Mouse (Mus musculus) layer of hippocampus, adult 2 months (tissue): ENCODE data around the gene Mfsd14a. TPM values are rescaled to one million over a fixed set of nuclear protein-coding genes. Genes with fewer than 3 reads are reported as not detected.

Experiments used
- DNase-seq, 2 experiments: peaks; one replicate each; pipeline ENCODE4 v3.0.0; 2022; ENCODE audit warnings: low spot score in 2 of 2
- H3K27ac ChIP-seq: fragments of 200-600 bp; 2 replicates; pipeline ENCODE4 v1.8.1; 2022
- H3K4me3 ChIP-seq: fragments of 200-600 bp; 2 replicates; pipeline ENCODE4 v1.8.1; 2022; ENCODE audit warnings: mild to moderate bottlenecking
- CTCF ChIP-seq: fragments of 200-600 bp; conservative IDR thresholded peaks from 2 replicates; pipeline ENCODE4 v1.8.1; 2022; ENCODE audit warnings: antibody characterized with exemption, mild to moderate bottlenecking, moderate library complexity
- total RNA-seq, 2 experiments: library from RNA; stranded (reverse); gene quantifications; 2 replicates each; pipeline ENCODE4 v1.2.3; 2021

Gene Mfsd14a
- total RNA-seq, 2 experiments from 2014 or later: 54.4 to 57.7 TPM

DNA sequence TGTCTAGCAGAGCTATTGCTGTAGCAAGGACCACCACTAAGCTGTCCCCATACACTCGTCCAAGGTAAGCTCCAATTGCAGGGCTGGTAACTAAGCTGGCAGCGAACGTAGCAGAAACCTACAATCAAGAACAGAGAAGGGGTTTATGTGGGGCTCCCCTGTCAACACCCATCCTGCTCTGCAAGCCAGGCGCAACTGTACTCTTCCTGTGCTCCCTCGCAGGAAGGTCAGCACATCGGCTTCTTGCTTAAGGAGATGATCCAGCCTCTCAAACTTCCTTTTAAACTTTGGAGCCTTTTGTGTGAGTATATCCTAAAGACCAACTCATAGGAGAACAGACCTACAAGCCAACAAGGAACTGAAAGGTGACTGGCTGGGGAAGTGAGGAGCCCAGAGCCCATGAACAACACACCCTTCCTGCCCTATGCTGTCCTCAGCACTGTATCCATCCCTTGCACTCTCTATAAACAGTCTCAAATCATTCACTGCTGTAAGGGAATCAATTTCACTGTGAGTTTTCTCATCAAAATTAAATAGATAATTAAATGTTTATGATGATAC, 20.6 kb downstream of the Mfsd14a start:
- DNase-seq: no peak
- TF ChIP-seq CTCF: no peak
- H3K27ac ChIP-seq: no peak overlapping the region

GRCm38 (mm10) chr3:116640024-116640423, 22.5 kb downstream of the Mfsd14a start:
- DNase-seq: no peak
- no peak overlapping the region for H3K4me3 ChIP-seq
- no peak for TF ChIP-seq CTCF
- no peak overlapping the region for H3K27ac ChIP-seq

More for the DNA sequence above, 20.6 kb downstream of the Mfsd14a start:
- no peak overlapping the region for H3K4me3 ChIP-seq

DNA sequence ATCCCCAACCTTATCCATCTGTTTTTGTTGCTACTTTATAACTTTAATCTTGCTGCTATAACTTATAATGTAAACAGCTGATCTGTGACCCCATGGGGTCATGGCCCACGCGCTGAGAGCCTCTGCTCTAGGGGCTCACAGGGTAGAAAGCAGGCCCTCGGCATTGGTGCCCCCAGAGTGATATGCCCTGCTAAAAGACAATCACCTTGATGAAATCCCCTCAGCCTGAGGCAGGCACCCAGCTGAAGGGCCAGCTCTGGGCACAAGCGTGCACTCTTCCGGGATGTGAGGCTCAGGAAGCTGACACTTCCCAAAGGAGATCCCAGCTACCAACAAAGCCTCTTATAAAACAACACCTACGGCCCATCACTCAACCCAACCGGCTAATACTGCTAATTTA, 23.9 kb downstream of the Mfsd14a start:
- H3K4me3 ChIP-seq: no peak overlapping the region
- no peak for DNase-seq
- peak overlapping the region; percentile 40; the same call in 1 of the 2 replicates for H3K27ac ChIP-seq
- TF ChIP-seq CTCF: no peak

GRCm38 (mm10) chr3:116637693-116638476, 24.6 kb downstream of the Mfsd14a start:
- DNase-seq: no peak
- no peak for TF ChIP-seq CTCF
- no peak overlapping the region for H3K4me3 ChIP-seq
- H3K27ac ChIP-seq: peak overlapping the region; percentile 40; the same call in 1 of the 2 replicates

DNA sequence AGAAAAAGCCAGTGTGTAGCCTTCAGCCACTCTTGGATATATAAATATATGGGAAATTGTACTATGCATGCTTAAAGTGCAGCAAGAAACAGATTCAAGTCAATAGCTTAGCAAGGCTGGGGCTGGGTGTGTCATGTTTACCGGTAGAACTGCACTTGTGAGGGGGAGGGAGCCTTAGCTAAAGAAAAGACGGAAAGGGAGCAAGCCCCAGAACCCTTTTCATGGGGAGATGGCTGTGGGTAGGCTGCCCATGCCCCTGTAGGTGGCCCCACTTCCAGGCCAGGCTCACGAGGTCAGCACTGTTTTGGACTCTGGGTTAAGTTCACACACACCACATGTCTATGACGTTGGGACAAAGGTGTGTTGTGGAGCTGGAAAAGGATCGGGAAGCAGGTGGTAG, 26.7 kb downstream of the Mfsd14a start:
- no peak for TF ChIP-seq CTCF
- no peak for DNase-seq
- H3K27ac ChIP-seq: peak overlapping the region; percentile 81
- no peak overlapping the region for H3K4me3 ChIP-seq

DNA sequence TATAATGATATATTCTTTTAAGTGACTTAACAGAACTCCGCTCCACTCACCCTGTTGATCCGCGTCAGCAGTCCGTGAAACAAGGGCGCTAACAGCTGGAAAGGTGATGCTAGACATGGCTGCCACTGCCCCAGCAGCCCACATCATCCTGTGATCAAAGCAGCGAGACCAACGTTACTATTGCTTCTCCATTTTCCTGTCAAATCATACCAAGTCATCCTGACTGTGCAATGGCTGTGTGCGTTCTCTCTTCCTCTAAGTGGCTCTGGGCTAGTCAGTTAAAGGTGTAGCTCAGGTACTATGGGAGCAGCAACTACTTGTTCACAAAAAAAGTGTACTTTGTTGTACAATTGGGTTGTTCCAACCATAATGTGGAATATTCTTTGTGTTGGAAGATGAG, 27.6 kb downstream of the Mfsd14a start:
- no peak for TF ChIP-seq CTCF
- Histone ChIP-seq H3K27ac (peak overlapping the region; percentile 81), H3K4me3 (no peak overlapping the region)
- no peak for DNase-seq

DNA sequence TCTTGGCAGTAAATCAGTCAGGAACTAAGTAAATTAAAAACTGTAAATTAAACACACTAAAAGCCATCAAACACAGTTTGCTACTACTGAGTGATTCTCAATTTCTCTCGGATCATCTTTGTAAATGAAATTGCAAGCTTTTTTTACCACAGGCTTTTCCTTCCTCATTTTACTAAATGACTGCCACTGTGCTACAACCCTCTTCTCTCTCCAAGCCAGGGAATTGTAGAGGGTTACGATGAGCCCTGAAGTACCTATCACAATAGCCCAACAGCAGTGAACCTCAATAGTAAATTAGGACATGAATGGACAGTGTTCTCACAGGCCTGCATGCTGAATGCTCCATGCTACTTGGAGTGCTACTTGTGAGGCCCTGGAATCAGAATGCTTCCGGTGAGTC, 28.4 kb downstream of the Mfsd14a start:
- no peak for TF ChIP-seq CTCF
- no peak for DNase-seq
- Histone ChIP-seq H3K27ac (0 out of 2 replicates have a peak overlapping the region, but pooled peaks have one; percentile 81), H3K4me3 (no peak overlapping the region)

- Histone ChIP-seq H3K27ac (no peak overlapping the region), H3K4me3 (no peak overlapping the region)
- TF ChIP-seq CTCF: no peak
- no peak for DNase-seq
These were observed 29.5 kb downstream of the Mfsd14a start for GRCm38 (mm10) chr3:116632971-116633370.

GRCm38 (mm10) chr3:116631459-116631858, 31.0 kb downstream of the Mfsd14a start:
- 0 out of 2 replicates have a peak overlapping the region, but pooled peaks have one; percentile 28 for H3K27ac ChIP-seq
- H3K4me3 ChIP-seq: no peak overlapping the region
- TF ChIP-seq CTCF: no peak
- DNase-seq: no peak

GRCm38 (mm10) chr3:116622641-116623040, 39.8 kb downstream of the Mfsd14a start:
- Histone ChIP-seq H3K27ac (no peak overlapping the region), H3K4me3 (no peak overlapping the region)
- no peak for TF ChIP-seq CTCF
- no peak for DNase-seq

GRCm38 (mm10) chr3:116620636-116621370, 41.7 kb downstream of the Mfsd14a start:
- no peak for DNase-seq
- Histone ChIP-seq H3K27ac (peak overlapping the region; percentile 21; the same call in 1 of the 2 replicates), H3K4me3 (no peak overlapping the region)
- no peak for TF ChIP-seq CTCF

DNA sequence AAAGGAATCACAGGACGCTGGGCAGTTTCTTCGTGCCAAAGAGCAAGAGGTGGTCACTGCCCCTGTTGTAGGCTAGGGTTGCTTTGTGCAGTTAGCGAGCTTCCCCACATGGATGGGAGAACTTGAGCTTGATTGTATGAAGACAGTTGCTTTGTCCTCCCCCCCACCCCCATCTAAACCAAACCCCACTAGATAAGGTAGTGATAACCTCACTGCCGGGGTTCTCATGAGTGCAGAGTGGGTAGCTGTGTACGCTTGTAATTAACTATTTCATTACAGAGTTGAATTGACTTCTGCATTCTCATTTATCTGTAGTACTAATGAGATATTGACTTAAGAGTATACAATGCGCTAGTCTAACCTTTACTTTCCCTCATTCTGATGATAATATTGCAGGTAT, 43.6 kb downstream of the Mfsd14a start:
- peak overlapping the region; percentile 55 for H3K27ac ChIP-seq
- DNase-seq: no peak
- no peak for TF ChIP-seq CTCF
- no peak overlapping the region for H3K4me3 ChIP-seq
